Mouse (Mus musculus): ENCODE results near the gene Tram2.

The Tram2 gene

DNA sequence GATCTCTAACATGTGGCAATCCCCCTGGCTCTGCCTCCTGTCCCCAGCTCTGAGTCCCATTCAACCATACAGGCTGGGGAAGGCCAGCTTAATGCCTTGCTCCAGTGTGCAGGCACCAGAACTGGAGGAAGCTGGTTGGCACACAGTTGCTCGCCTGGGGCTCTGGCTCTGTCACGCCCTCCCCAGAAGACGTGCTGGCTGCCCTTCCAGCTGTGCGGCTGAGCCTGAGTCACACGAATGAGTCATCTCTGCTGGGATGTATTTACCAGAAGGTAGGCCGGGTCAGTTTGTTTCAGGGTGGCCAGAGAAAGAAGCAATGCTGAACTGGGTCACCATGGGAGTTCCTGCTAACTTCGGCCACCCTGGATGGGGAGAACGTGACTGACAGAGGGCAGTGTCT lies 64.6 kb downstream of the Tram2 start:
- DNase-seq (ENCODE audit: low spot score in 2 of 2) = no peak

DNA sequence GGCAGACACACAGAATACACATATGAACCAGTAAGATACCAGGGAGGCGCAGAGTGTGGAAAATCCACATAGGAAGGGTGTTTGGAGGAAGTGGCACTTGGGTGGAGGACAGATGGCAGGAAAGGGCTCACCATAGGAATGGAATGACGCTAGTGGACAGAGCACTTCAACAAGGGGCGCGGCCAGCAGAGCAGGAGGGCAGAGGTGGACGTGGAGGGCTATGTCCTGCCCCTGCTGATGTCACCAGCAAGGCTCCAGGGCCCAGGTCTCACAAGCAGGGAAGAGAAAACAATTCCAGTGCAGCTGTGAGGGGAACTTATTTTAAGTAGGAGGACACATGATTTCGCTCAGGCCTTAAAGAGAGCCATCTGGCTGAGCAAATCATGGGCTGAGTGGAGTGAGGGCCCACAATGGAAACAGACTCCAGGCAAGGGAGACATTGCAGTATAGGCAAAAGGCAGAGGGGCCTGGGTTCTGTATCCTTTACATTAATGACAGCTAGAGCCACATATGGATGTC lies 68.7 kb downstream of the Tram2 start:
- DNase-seq (ENCODE audit: low spot score in 2 of 2) = no peak

- no peak for DNase-seq (ENCODE audit: low spot score in 2 of 2)
Observed at GRCm38 (mm10) chr1:21008891-21009290, 70.1 kb downstream of the Tram2 start.

- no peak for DNase-seq (ENCODE audit: low spot score in 2 of 2)
Observed at GRCm38 (mm10) chr1:21007941-21008701, 70.9 kb downstream of the Tram2 start.

- no peak for DNase-seq (ENCODE audit: low spot score in 2 of 2)
Observed at GRCm38 (mm10) chr1:21006775-21007174, 72.3 kb downstream of the Tram2 start.

GRCm38 (mm10) chr1:21004596-21004995 lies 74.4 kb downstream of the Tram2 start:
- DNase-seq (ENCODE audit: low spot score in 2 of 2) = no peak

GRCm38 (mm10) chr1:21002246-21003142 lies 76.5 kb downstream of the Tram2 start:
- no peak for DNase-seq (ENCODE audit: low spot score in 2 of 2)

DNA sequence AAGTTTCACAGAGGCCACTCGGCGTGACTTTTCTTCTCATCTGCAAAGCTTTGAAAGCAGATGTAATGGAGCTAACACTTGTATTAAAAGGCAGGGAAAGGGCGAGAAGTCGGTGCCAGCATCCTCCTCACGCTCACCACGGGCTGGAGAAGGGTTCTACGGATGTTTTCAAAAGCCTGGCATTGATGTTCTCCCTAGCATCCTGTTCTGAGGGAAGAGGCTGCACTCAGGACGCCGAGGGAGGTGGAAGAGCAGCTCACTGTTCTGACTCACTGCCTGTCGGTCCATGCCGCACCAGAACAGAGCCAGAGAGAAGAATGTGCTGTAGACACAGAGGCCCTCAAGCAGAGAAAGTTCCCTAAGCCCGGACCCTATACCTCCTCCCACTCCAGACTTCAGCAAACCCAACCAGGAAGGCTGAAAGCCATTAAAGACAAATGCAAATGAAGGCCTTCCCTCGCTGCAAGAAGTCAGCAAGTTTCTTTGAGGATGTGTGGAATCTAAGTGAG lies 81.1 kb downstream of the Tram2 start:
- DNase-seq (ENCODE audit: low spot score in 2 of 2) = no peak

DNA sequence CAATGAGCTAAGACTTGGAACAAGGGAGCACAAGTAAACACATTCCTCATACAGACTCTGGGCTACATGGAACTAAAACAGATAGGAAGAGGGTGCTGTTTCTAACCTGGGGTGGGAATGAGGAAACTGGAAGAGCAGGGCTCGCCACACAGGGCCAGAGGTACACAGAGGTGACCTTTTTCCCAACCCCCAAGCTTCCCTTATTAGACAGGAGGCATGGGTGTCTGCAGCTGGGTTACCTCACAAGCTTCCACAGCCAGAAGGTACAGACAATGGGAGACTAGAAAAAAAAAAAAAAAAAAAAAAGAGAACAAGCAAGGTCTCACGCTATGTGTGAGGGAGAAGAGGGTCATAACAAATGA lies 81.7 kb downstream of the Tram2 start:
- no peak for DNase-seq (ENCODE audit: low spot score in 2 of 2)

GRCm38 (mm10) chr1:20996603-20997327 lies 82.3 kb downstream of the Tram2 start:
- DNase-seq (ENCODE audit: low spot score in 2 of 2) = no peak

- no peak for DNase-seq (ENCODE audit: low spot score in 2 of 2)
Observed at GRCm38 (mm10) chr1:20995331-20995986, 83.6 kb downstream of the Tram2 start.

DNA sequence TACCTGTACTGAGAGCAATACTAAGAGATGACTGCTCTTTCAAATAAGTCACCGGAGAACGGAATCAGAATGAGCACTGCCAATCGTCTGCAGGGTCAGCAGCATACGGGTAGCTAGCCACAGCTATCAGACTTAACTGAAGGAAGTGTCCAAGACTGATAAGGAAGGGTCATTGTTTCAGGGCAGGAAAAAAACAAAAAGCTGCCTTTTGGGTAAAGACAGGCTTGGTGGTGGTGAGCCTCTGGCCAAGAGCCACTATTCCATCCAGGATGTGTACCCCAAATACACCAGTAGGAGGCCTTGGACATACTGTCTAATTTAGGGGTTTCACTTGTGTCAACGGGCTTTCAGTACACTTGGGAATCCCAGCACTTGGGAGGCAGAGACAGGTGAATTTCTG lies 84.7 kb downstream of the Tram2 start:
- no peak for DNase-seq (ENCODE audit: low spot score in 2 of 2)

GRCm38 (mm10) chr1:20993690-20994089 lies 85.3 kb downstream of the Tram2 start:
- DNase-seq (ENCODE audit: low spot score in 2 of 2) = no peak

DNA sequence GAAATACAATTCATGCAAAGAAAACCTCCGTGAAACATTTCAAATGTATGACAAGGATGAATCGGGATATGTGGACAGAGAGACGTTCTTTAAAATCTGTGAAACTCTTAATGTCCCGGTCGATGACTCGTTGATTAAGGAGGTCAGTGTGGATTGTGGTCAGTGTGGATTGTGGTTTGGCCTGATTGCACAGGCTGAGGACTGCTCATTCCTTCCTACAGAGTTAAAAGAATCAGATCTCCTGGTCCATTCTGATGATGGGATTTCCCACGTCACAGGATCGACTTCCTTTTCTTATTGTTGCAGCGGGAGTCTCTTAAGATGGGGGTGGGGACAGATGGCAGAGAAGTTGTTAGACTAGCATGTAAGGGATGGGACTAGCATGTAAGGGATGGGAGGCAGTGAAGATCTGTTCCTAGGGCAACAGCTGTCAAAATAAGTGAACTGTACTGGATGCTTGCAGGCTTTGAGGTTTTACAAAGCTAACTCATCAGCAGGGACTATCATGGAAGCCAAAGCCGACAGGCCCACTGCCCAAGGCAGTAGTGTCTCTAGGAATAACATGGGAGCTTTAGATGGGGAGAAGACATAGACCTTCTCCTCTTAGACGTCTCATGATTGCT lies 89.5 kb downstream of the Tram2 start:
- no peak for DNase-seq (ENCODE audit: low spot score in 2 of 2)

DNA sequence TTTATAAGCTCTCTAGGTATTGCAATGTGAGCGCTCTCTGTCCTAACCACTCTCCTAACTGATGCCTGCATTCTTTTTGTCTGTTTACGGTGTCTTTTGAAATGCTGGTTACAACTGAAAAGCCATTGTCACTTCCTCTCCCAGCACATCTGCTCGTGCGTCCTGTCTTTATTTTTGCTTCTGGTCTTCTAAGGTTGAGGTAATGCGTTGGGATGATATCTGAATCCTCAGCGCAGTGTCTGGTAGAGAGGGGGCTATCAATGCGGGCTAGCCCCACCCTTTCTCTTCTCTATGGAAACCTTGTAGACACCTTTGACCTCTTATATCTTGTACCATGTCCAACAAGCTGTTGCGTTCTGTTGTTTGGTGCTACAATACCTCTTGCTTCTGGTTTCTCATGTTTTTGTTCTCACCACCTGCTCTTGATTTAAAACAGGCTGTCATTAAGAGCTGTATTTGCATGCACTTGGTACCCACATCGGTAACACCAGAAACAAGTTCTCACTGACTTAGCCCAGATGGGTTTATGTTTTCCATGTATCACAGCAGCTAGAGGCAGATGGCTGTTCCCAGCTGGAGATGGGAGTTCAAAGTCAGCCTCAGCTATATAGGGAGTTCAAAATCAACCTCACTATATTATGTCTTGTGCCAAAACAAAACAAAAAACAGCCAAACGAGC lies 92.5 kb downstream of the Tram2 start:
- no peak for DNase-seq (ENCODE audit: low spot score in 2 of 2)

GRCm38 (mm10) chr1:20984582-20984981 lies 94.4 kb downstream of the Tram2 start:
- DNase-seq (ENCODE audit: low spot score in 2 of 2) = no peak

GRCm38 (mm10) chr1:20984103-20984502 lies 94.9 kb downstream of the Tram2 start:
- DNase-seq (ENCODE audit: low spot score in 2 of 2) = no peak

DNA sequence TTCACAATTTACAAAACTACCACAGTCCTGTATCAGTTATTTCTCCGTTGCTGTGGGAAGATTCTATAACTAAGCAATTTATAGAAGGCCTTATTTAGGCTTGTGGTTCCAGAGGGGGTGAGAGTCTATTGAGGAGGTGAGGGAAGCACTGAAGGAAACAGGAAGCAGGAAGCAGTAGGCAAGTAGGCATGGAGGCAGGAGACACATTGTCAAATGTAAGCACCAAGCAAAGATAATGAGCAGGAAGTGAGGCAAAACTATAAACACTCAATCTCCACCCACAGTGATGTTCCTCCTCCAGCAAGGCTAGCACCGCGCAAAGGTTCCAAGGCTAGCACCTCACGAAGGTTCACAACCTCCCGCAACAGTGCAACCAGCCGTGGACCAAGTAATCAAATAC lies 97.3 kb downstream of the Tram2 start:
- DNase-seq (ENCODE audit: low spot score in 2 of 2) = no peak

DNA sequence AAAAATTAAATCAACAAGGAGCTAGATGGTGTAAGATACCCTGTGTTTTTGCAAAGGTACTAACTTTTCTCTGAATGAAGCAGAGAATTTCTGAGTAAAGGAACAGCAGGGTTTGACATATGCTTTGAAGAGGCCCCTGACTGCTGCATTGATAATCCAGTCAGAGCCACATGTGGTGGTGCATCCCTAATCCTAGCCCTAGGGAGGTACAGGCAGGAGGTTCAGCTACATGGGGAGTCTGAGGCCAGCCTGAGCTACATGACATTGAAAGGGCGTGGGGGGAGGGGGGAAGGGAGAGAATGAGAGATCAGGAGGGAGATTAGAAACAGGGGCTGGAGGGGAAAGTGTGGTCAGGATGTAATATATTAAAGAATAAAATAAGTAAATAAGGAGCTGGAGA lies 98.5 kb downstream of the Tram2 start:
- DNase-seq (ENCODE audit: low spot score in 2 of 2) = no peak
